Mouse (Mus musculus): ENCODE data around the gene 1110032A03Rik.
A peak's percentile ranks its signal among the peaks of the same experiment; 100 is the strongest.

The 1110032A03Rik gene

DNA sequence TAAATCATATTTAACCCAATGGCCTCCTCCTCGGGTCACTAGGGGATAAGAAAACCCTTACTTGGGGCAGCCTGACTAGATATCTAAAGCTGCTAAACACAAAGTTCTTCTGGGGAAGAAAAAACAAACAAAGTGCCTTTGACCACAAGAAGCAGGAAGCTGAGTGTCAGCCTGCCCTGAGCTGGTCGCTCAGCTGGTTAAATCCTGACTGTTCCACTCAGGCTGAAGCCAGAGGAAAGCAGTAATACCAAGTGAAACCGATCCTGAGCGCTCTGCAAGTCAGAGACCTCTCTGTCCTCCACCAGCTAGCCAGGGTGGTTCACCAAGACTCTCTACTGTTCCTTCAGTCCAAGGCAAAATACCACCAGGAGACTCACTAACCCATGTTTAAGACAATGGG is 45.7 kb downstream of the 1110032A03Rik start:
- DNase-seq (ENCODE audit: low spot score): no peak

DNA sequence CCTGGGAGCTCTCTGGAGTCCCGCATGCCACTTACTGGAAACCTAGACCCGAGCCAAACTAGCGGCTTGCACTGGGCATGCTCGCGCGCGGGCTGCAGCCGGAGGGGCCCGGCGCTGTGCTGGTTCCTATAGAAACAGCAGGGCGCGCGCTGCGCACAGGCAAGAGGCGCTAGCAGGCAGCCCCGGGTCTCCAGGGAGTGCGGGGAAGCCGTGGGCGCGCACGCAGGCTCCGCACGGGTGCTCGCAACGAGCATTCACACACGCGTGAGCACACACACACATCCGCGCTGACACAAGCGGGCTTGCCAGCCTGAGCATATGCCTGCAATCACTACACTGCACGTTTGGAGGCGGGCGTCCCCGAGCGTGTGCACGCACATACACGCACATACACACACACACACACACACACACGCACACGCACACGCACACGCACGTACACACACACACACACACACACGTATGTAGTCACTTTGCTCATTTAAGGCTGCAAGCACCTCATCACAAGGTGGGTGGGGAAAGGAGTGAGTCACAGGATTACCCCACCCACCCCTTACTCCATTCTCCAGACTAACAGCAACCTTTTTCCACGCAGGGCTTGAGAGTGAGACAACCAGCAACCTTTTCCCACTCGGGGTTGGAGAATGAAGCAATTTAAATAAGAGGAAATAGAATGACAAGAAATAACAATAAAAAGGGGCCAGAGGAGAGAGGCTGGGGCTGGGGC is 47.2 kb downstream of the 1110032A03Rik start:
- peak; percentile 67 for DNase-seq (ENCODE audit: low spot score)

DNA sequence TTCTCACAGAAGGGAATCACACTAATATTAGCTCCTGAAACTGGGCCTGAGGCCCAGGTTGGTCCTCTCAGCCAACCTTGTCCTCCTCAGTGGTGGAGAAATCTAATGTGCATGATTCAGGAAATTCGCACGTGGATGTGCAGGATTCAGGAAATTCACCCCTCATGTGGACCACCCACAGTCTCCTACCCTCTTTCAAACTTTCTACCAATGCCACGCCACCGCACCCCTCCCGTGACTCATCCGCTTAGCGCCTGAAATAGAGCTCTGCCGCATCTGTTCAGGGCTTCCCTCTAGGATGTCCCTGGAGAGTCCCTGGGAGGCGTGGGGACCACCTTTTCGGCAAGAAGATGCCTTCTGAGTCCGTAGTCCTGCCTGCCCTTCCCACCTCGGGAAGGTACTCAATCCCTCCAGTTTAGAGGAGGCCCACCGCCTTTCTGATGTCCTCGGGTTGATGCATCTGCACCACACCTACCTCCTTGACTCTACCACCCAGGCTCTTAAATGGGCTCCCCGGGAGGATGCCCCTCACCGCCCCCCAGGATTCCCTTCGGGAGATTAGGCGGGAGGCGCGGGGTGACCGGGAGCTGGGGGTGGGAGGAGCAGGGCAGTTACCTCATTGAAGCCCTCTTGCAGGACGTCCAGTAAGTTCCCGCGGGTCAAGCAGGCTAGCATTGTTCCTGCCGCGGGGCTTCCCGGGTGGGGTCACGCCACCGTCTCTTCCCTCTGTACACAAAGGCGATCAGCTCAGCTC is 48.0 kb downstream of the 1110032A03Rik start:
- DNase-seq (ENCODE audit: low spot score): no peak

DNA sequence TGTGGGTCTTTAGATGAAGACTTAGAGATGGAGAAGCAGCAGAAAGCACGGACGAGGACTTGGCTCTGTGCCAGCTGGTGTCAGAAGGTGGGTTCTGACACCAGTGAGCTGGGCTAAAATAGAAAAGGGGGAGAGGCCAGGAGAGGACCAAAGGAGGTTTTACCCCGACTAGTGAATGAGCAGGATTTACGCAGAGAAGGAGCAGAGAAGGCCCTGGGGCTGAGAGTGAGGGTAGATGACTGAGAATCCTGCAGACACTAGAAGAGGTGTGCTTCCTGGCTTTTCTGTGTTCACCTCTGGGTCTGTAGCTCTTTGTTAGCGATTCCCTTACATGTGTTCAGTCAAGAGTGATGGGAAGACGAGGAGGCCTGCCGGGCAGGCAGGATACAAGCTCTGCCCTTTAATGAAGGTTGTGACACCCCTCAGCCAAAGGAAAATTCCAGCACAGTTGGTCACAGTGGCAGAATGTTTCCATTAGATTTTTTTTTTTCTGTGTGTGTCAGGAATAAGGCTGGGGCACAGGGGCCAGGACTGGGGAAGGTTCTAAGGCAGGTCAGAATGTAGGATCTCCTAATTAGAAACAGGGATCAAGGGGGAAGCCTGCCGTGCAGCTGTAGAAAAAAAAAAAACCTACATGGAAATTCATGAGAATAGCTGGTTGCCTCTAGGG is 49.3 kb downstream of the 1110032A03Rik start:
- DNase-seq (ENCODE audit: low spot score): no peak

DNA sequence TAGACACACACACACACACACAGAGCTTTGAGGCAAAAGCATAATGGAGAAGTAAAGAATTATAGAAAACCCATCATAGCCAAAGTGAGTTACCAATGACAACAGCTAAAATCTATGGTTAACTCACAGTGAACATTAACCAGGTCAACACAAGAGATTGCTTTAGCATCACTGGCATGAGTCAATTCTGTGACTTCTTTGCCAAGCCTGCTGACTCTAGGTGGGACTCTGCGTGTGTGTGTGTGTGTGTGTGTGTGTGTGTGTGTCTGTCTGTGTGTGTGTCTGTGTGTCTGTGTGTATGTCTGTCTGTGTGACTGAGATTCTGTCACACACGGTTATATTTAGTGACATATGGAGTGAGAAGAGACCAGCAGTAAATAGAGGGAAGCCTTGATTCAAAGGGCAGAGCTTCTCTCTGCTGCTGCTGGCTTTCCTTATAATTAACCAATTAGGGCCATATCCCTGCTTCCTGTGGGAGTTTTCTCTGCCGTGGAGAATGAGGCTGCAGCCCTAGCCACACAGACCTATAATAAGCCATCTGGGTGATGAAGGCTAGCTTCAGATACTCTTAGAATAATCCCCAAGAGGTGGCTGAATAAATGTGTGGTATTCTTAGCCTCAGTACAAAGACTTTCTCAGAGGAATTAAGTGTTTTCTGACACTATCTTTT is 50.5 kb downstream of the 1110032A03Rik start:
- DNase-seq (ENCODE audit: low spot score): no peak

DNA sequence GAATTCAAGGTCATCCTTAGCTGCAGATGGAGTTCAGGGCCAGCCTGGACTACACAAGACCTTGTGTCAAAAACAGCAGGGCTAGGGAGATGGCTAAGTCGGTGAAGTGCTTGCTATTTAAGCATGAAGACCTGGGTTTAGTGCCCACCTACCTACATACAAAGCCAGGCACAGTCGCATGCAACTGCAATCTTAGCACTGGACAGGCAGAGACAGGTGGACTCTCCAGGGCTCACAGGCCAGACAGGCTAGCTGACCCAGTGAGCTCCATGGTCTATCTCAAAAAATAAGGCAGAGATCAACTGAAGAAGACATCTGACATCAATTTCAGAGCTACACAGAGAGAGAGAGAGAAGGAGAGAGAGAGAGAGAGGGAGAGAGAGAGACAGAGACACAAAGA is 51.2 kb downstream of the 1110032A03Rik start:
- DNase-seq (ENCODE audit: low spot score): no peak

DNA sequence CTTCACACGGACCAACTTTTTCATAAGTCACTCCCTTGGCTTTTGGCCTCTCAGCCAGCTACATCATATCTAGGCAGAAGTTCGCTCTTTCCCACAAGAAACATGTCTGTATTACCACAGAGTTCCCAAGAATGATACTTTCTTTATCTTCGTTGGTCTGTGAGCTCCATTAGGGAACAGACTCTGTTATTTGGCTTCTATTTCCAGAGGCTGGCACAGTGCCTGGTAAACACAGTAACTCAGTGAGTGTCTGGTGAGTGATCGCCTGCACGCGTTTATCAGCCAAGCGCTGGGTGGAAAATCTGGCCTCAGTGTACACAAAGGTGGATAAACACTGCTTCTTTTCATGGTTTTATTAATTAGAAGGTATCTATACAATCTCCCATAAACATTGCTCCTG is 51.9 kb downstream of the 1110032A03Rik start:
- peak; percentile 75 for DNase-seq (ENCODE audit: low spot score)

DNA sequence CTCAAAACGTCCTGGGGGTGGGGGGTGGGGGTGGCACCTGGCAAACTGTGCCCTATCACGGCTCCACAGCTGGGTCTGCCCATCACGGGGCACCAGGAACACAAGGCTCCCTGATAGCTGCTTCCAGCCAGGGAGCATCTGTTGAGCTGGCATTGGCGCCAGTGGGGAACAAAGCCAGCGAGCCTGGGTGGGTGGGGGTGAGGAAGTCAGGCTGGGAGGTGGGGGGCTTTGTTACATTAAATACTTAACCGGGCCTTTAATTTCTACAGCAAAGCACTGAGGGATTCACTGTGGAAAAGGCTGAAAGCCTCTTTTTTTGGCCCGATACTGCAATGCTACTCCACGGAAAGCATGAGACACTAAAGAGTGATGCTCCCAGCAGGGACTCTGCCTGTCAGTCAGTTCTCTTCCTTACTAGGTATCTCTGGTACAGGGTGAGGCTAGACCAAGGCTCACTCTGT is 52.8 kb downstream of the 1110032A03Rik start:
- no peak for DNase-seq (ENCODE audit: low spot score)

DNA sequence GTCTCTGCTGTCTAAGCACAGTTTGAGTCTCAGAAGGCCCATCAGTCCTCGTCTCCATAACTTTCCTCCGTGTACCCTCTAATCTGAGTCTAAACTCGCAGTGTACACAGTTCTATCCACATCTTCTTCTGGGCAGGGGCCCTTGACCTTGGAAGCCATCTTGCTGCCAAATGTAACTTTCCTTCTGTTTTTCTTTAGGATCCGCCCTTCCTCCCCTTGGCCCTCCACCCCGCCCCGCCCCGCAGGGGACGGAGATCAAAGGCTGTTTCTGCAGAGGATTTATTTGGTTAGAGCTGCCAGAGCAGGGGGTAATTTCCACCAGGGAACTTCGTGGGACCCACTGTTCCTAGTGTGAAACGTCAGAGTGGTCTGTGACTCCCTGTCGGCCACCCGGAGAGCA is 54.3 kb downstream of the 1110032A03Rik start:
- no peak for DNase-seq (ENCODE audit: low spot score)

DNA sequence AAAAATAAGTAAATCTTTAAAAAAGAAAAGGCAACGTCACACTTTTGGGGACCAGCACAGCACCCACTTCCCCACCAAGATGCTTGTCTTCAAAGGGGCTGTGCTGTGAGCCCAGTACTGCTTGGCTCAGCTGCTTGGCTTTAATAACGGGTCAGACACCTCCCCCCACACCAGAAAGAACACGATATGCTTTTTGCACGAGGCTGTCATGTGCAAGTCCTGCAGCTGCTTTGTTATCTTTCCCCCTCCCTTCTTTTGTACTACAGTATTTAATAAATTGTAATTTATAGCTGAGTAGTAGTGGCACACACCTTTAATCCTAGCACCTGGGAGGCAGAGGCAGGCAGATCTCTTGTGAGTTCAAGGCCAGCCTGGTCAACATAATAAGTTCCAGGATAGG is 56.4 kb downstream of the 1110032A03Rik start:
- DNase-seq (ENCODE audit: low spot score): no peak

DNA sequence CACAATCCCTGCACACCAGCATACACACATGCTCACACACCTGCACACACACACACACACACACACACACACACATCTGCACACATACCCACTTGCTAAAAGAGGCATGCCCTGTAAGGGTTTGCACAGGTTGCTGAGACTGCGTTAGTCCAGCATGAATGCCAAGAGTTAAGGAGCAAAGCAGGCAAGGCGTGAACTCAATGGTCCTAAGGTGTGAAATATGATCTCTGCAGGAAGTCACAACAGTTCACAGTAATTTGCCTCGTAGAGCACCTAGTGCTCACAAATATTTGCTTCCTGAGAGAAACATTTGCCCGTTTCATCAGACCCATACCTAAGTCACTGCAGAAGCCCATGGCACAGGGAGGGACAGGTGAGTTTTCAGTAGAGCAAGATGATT is 61.1 kb downstream of the 1110032A03Rik start:
- DNase-seq (ENCODE audit: low spot score): no peak
